Mouse (Mus musculus): ENCODE measurements at regions not wholly inside any gene's neighbourhood (a gene's known extent, or its start where the extent isn't known, plus 50 kb on each side); places are given as distances from the start of the nearest gene placed in this dataset.

DNA sequence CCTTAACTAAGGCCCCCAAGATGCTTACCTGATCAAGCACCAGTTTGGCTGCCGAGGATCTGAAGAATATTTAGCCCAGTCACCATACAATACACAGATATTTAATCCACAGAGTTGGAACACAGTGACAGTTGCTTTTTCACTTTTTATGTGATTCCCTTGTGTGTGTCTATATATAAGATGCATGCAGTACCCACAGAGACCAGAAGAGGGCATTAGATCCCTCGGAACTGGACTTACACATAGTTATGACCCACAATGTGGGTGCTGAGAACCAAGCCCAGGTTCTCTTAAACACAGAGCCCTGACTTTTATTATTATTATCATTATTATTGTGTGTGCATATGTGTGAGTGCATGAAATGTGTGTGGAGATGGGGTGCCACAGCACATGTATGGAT, 70.6 kb upstream of the Xpo1 start:
- H3K9me3 ChIP-seq (replicated peaks), result no peaks in the 10 kb centered on the region
- WGBS, result 100% methylated on average over 2 of the region's 2 CpGs

DNA sequence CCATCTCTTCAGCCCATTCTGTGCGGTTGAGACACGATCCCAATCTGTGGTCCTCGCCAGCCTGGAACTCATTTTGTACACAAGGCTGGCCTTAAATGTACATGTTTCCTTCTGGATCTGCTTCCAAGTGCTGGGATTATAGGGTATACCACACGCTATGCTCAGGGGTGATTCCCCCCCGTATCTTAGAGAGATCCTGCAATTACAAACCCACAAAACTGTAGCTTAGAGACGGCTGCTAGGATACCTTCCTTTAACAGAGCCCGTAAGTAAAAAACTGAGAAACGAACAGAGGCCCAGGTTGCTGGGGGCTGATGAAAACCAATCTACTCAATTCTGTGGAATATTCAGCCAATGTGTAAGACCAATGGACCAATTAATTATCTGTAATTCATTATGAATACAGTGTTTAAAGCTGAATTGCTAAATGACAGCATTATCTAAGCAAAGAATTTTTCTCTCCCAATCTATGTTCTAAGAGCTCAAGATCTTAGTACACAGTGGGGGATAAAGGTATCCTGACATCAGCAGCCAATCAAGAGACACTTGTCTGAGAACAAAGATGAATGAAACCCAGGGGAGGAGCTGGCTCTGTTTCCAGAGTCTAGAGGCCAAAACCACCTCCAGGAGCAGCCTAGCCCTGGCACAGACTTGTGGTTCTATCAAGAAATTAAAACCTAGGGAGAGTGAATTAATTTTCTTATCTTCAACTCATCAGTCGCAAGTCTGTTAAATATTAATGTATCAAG, 54.0 kb upstream of the Xpo1 start:
- 79% methylated on average over 9 of the region's 9 CpGs for WGBS
- Histone ChIP-seq H3K9me3 (replicated peaks) (no peaks in the 10 kb centered on the region), H3K9ac (replicated peaks) (no peak overlapping the region), H3K4me3 (replicated peaks) (no peak overlapping the region), H3K4me1 (no peaks in the 10 kb centered on the region), H3K36me3 (no peaks in the 10 kb centered on the region), H3K27ac (replicated peaks) (no peak overlapping the region), H3K27me3 (replicated peaks) (no peaks in the 10 kb centered on the region), H3K4me2 (no peak overlapping the region)
- ATAC-seq (ENCODE audit: low FRiP score), result no peak

More for the DNA sequence above, 70.6 kb upstream of the Xpo1 start:
- H3K4me1 ChIP-seq, result no peaks in the 10 kb centered on the region
- H3K9ac ChIP-seq (replicated peaks), result no peak overlapping the region
- H3K4me3 ChIP-seq (replicated peaks), result no peak overlapping the region
- no peak for ATAC-seq (ENCODE audit: low FRiP score)
- no peak overlapping the region for H3K27ac ChIP-seq (replicated peaks)
- no peaks in the 10 kb centered on the region for H3K27me3 ChIP-seq (replicated peaks)
- H3K4me2 ChIP-seq, result no peak overlapping the region
- no peaks in the 10 kb centered on the region for H3K36me3 ChIP-seq

DNA sequence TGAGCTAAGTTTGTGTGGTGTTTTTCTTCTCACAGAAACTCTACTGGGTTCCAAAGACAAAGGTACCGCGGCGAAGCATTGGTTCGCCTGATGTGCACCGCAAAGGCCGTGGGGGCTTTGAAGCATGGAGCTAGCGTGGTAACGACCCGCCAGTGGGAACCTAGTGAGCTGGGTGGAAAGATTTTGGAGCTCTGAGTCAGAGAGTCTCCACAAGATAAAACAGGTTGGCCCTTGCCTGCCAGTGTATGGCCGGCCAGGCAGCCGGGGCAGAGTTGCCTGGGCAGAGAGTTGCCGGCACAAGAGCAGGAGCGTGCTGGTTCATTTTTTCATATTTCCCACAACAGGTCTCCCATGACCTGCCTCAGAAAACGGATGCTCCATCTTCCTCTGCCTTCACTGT, 52.3 kb upstream of the Xpo1 start:
- Histone ChIP-seq H3K4me3 (replicated peaks) (no peak overlapping the region), H3K9ac (replicated peaks) (no peak overlapping the region)

DNA sequence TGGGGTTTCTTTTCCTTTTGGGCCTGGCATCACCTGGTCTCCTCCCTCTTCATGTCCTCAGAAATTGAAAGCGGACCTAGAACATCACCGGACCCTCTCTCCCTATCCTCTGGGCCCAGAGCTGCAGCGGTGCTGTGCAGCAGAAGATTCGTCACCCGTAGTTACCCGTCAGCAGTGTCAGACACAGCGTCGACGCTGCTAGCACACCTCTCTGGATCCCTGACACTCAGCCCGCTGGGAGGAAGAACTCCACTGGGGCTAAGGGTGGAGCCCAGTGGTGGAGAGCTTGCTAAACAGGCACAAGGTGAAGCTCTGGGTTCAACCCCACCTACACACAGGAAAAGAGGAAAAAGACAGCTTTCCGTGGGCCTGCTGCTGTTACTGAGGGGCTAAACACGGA, 51.8 kb upstream of the Xpo1 start:
- no peaks in the 10 kb centered on the region for H3K4me1 ChIP-seq
- no peak for ATAC-seq (ENCODE audit: low FRiP score)
- H3K27me3 ChIP-seq (replicated peaks), result no peaks in the 10 kb centered on the region
- H3K4me2 ChIP-seq, result no peak overlapping the region
- H3K9me3 ChIP-seq (replicated peaks), result no peaks in the 10 kb centered on the region
- no peak overlapping the region for H3K4me3 ChIP-seq (replicated peaks)
- H3K36me3 ChIP-seq, result no peaks in the 10 kb centered on the region
- no peak overlapping the region for H3K9ac ChIP-seq (replicated peaks)
- WGBS, result 76% methylated on average over 12 of the region's 12 CpGs
- no peak overlapping the region for H3K27ac ChIP-seq (replicated peaks)

More for the DNA sequence above, 52.3 kb upstream of the Xpo1 start:
- Histone ChIP-seq H3K27ac (replicated peaks) (no peak overlapping the region), H3K4me2 (no peak overlapping the region), H3K4me1 (no peaks in the 10 kb centered on the region), H3K27me3 (replicated peaks) (no peaks in the 10 kb centered on the region), H3K36me3 (no peaks in the 10 kb centered on the region), H3K9me3 (replicated peaks) (no peaks in the 10 kb centered on the region)
- ATAC-seq (ENCODE audit: low FRiP score), result no peak
- 93% methylated on average over 14 of the region's 14 CpGs for WGBS
